ENCODE assay signal across 8 mouse cellular contexts in genomic region chr7:109011596-109012180, GRCm38 (mm10).
DNase-seq lines count a peak whose midpoint lies in the region; ATAC-seq lines count a peak whose summit lies in the region.

No protein-coding gene starts in this region.

- no peak overlapping the region; the same call in none of the 2 replicates for H3K4me3 ChIP-seq in lung, embryonic 16.5 days (ENCODE audit: low read length)
- H3K4me3 ChIP-seq in hindbrain, embryonic 10.5 days = peak overlapping the region; percentile 81

- no peaks in the 10 kb centered on the region for H3K9me3 ChIP-seq in lung, embryonic 16.5 days (ENCODE audit: control insufficient read depth, low read length)
- no peaks in the 10 kb centered on the region for H3K9me3 ChIP-seq in hindbrain, embryonic 10.5 days

- peaks cover 29% of the 10 kb centered on the region for H3K27me3 ChIP-seq in lung, embryonic 16.5 days (ENCODE audit: control insufficient read depth, insufficient read depth, low read depth, low read length)
- H3K27me3 ChIP-seq in hindbrain, embryonic 10.5 days (ENCODE audit: insufficient read depth, poor library complexity, severe bottlenecking) = peaks cover 58% of the 10 kb centered on the region

- WGBS in lung, embryonic 16.5 days = 39% methylated on average over 8 of the region's 8 CpGs
- 46% methylated on average over 8 of the region's 8 CpGs for WGBS in hindbrain, embryonic 10.5 days

- H3K4me2 ChIP-seq in lung, embryonic 16.5 days (ENCODE audit: low read depth, low read length) = peak overlapping the region; percentile 92

- no peak overlapping the region for H3K27ac ChIP-seq in lung, embryonic 16.5 days (ENCODE audit: low read length)
- H3K27ac ChIP-seq in hindbrain, embryonic 10.5 days = peak overlapping the region; percentile 88

- no peak for DNase-seq in lung, postnatal 25 days (ENCODE audit: low spot score)
- DNase-seq in hindbrain, embryonic 10.5 days (ENCODE audit: low spot score) = peak; percentile 31
- peak; percentile 60 for DNase-seq in left cerebral cortex, postnatal 4 days
- DNase-seq in right cerebral cortex, postnatal 10 days (ENCODE audit: low spot score in 2 of 2) = peak; percentile 82 to 92
- DNase-seq in gastrocnemius, adult 18-20 months (ENCODE audit: low spot score) = no peak
- DNase-seq in spleen, postnatal 4 days (ENCODE audit: low spot score in 2 of 2) = no peak

- H3K4me1 ChIP-seq in lung, embryonic 16.5 days (replicated peaks; ENCODE audit: control insufficient read depth, insufficient read depth, low read length) = 0 out of 2 replicates have a peak, but pooled peaks cover 8% of the 10 kb centered on the region
- H3K4me1 ChIP-seq in hindbrain, embryonic 10.5 days (replicated peaks) = peaks cover 35% of the 10 kb centered on the region

- H3K36me3 ChIP-seq in lung, embryonic 16.5 days (ENCODE audit: control insufficient read depth, insufficient read depth, low read length) = no peaks in the 10 kb centered on the region
- H3K36me3 ChIP-seq in hindbrain, embryonic 10.5 days = no peaks in the 10 kb centered on the region

- intact Hi-C loops in left cerebral cortex, postnatal 4 days (cut with DNase I) = loop anchor here (5.0 kb wide), 1 partner anchor 59 kb away; the partner anchor contains the start of gene Tub

- no peak for ATAC-seq in lung, embryonic 16.5 days (ENCODE audit: low read depth)
- ATAC-seq in megakaryocyte, adult 5-6 weeks (ENCODE audit: poor library complexity, severe bottlenecking) = no peak

- H3K9ac ChIP-seq in lung, embryonic 16.5 days (ENCODE audit: low read length) = no peak overlapping the region; the same call in 1 of the 2 replicates

Comparison
In these comparisons a context has a peak if more than half of its experiments do, and no peak if none do; other contexts are left out.
1. DNase-seq: peak in hindbrain, embryonic 10.5 days (single experiment), left cerebral cortex, postnatal 4 days (single experiment) and right cerebral cortex, postnatal 10 days (2 of 2); none in lung, postnatal 25 days (single experiment), gastrocnemius, adult 18-20 months (single experiment) and spleen, postnatal 4 days (0 of 2).